Mouse (Mus musculus): Measurements from ENCODE around the gene Ccna2.
"Not testable (repeated sequence)": the region's sequence is repeated elsewhere in the genome, so short reads cannot be mapped to it uniquely, and the experiment has no call there.

Gene Ccna2

DNA sequence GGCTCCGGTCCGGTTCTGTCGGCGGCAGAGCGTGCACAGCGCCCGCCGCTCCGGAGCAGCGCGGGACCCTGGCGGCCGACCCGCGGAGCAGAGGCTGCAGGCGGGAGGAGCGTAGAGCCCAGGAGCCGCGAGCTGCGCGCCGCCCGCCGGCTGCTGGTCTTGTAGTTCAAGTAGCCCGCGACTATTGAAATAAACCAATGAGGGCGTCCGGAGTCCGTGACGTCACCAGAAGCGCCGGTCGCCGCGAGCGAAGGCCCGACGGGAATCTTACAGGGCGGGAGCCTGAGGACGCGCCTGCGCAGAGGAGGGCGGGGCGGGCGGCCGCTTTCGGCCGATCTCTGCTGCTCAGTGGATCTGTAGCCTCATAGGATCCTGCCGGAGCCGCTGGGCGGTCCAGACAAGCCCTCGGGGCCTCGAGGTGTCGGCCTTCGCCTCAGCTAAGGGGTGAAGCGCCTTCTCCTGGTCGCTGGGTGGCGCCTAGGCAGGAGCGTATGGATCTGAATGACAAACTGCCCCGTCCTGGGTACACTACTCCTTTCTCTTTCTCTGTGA is at the start of gene Ccna2:
Gene Ccna2 (minus strand): TSS at position 324 of the 552 bp plus-strand sequence.
- peak; percentile 98 for DNase-seq (ENCODE audit: low spot score)

GRCm38 (mm10) chr3:36618181-36618580 is 46.2 kb upstream of the Ccna2 start:
- DNase-seq (ENCODE audit: low spot score) = no peak

DNA sequence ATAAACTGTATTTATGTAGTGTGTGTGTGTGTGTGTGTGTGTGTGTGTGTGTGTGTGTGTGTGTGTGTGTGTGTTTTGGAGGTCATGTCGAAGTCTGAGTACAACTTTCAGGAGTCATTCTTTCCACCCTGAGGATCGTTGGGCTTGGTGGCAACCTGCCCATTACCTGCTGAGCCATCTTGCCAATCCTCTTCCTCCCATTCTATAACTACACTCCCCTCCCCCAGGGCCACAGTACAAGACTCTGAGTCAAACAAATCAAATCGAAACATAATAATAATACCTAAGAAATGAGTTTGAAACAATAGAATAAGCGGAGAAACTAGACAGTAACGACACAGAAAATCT is 41.9 kb upstream of the Ccna2 start:
- peak; percentile 7 for DNase-seq (ENCODE audit: low spot score)

DNA sequence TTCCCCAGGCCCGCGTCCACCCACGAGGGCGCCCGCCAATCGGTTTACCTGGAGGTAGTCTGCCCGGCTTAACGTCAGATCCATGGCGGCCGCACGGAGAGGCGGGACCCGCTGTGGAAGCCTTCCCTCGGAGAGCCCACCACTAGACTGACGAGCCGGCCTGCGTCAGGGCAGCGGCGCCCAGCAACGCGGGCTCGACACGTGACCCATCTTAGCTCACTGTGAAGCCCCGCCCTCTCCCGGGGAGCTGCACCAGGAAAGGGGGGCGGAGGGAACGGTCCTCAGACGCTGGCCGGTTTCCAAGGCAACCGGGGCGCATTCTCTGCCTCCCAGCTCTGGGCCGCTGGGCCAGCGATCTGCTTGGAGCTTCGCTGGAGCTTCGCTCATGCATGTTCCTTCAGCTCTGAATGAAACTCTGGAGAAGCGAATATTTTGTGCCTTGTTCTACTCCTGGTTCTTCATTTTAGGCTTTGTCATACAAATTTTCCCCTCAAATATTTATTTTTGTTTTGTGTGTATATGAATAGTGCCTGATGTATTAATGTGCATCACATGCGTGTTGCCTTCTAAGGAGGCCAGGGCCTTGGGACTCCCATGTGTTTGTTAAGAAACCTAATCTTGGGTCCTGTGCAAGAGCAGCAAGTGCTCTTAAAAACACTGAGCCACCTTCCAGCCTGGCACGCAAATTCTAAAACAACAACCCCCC is 41.4 kb upstream of the Ccna2 start, which contains the start of gene Bbs7:
Gene Bbs7 (minus strand): TSS at position 276 of the 706 bp plus-strand sequence.
- peak; percentile 95 for DNase-seq (ENCODE audit: low spot score)

DNA sequence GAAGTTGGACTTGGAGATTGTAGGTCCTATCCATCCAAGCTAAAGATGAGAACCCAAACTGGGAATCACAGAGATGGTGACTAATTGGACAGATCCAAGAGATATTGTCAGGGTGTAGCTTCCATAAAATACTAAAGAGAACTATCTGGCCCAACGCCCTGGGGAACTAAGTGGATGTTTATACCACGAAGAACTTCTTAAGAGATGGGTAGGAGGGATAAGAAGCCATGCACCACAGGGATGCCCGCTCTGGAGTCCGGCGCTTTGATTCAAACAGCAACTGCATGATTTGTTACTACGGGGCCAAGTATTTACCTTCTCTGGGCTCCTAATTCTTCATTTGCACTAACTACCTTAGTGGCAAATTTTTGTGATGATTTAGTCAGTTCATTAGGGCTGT is 40.7 kb upstream of the Ccna2 start:
- DNase-seq (ENCODE audit: low spot score) = peak; percentile 9

DNA sequence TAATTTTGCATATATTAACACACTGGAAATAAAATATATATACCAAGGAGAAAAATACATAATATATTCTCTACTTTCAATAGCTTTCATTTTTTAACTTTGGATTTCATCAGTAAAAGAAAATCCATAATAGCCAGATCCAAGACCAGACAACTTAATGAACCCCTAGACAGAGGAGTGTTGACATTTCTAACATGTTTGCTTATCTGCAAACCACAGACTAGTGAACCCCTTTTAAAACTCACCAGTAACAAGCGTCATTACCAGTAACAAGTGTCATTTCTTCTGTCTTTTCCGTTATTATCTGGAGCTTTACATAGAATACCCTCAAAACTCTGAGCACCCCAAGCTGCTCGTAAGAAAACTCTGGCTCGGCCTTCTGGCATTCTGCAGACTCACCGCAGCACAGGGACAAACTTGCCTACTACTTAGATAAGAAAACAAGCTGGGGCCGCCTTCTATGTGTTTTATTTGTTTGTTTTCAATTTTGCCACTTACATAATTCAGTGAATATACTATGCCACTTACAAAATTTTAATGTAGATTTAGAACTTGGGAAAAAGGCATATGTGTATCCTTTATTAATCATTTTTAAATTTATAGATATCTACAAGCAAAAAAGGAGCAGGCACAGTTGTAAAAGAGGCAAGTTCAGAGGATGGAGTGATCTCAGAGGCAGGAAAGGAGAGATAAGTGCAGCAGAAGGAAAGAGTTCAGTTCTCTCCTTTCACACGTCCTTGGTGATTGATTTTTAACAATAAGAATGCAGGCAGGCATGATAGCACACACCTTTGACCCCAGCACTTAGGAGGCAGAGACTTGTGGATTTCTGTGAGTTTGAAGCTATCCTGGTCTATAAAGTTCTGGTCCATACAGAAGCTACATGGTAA is 34.2 kb upstream of the Ccna2 start:
- DNase-seq (ENCODE audit: low spot score) = no peak

- DNase-seq (ENCODE audit: low spot score) = not testable (repeated sequence)
Observed at GRCm38 (mm10) chr3:36599773-36600172, 27.8 kb upstream of the Ccna2 start.

DNA sequence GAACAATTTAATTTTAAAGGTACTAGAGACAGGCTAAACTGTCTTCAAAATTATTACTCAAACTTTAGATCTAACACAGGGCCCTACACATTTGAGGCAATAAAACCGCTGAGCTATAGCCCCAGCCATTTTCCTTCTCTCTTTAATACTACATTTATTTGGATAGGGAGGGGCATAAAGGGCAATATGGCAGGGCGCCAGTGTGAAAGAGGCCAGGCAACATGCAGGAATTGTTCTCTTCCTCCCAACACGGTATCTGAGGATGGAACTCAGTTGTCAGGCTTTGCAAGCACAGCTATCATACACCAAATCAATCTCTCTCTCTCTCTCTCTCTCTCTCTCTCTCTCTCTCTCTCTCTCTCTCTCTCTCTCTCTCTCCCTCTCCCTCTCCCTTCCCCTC is 26.9 kb upstream of the Ccna2 start:
- DNase-seq (ENCODE audit: low spot score) = no peak

GRCm38 (mm10) chr3:36571361-36571826 is 556 bp downstream of the Ccna2 start:
- no peak for DNase-seq (ENCODE audit: low spot score)

- no peak for DNase-seq (ENCODE audit: low spot score)
Observed at GRCm38 (mm10) chr3:36569836-36570235, 2.1 kb downstream of the Ccna2 start.

DNA sequence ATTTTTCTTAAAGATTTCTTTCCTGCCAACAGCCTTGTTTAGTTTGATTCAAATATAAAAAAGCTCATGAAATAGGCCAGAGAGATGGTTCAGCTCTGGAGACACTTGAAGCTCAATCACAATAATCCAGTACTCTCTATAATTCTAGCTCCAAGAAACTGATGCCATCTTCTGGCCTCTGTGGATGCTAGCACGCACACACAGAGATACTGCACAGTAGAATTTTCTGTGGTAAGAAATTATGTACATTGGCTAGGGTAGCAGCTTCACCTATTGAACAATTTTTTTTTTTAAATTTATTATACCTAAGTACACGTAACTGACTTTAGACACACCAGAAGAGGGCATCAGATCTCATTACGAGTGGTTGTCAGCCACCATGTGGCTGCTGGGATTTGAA is 8.3 kb downstream of the Ccna2 start:
- DNase-seq (ENCODE audit: low spot score) = no peak

- DNase-seq (ENCODE audit: low spot score) = no peak
Observed at GRCm38 (mm10) chr3:36559606-36560005, 12.3 kb downstream of the Ccna2 start.

- no peak for DNase-seq (ENCODE audit: low spot score)
Observed at GRCm38 (mm10) chr3:36557601-36558000, 14.3 kb downstream of the Ccna2 start.

GRCm38 (mm10) chr3:36552406-36553047 is 19.4 kb downstream of the Ccna2 start, which contains the start of gene Exosc9:
Exosc9 (plus strand) TSS chr3:36552606.
- peak; percentile 94 for DNase-seq (ENCODE audit: low spot score)

GRCm38 (mm10) chr3:36551851-36552384 is 20.0 kb downstream of the Ccna2 start:
- no peak for DNase-seq (ENCODE audit: low spot score)

- peak; percentile 39 for DNase-seq (ENCODE audit: low spot score)
Observed at GRCm38 (mm10) chr3:36551343-36551742, 20.6 kb downstream of the Ccna2 start.

DNA sequence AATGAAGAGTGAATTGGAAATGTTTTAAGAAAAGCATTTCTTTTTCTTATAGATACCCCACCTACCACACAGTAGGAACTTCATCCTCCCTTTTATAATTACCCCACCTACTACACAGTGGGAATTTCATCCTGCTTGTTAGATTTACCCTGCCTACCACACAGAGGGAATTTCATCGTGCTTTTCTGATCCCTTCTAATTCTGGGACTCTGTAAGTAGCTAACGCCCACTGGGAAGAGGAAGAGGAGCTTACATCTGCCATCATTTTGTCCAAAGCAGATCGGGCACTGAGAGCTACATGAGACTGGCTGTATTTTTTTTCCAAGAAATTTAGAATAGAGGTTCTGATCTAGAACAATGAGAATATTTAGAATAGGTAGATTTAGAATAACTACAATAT is 27.0 kb downstream of the Ccna2 start:
- DNase-seq (ENCODE audit: low spot score) = no peak

GRCm38 (mm10) chr3:36541399-36541798 is 30.6 kb downstream of the Ccna2 start:
- DNase-seq (ENCODE audit: low spot score) = no peak

- DNase-seq (ENCODE audit: low spot score) = no peak
Observed at GRCm38 (mm10) chr3:36540756-36541155, 31.2 kb downstream of the Ccna2 start.

DNA sequence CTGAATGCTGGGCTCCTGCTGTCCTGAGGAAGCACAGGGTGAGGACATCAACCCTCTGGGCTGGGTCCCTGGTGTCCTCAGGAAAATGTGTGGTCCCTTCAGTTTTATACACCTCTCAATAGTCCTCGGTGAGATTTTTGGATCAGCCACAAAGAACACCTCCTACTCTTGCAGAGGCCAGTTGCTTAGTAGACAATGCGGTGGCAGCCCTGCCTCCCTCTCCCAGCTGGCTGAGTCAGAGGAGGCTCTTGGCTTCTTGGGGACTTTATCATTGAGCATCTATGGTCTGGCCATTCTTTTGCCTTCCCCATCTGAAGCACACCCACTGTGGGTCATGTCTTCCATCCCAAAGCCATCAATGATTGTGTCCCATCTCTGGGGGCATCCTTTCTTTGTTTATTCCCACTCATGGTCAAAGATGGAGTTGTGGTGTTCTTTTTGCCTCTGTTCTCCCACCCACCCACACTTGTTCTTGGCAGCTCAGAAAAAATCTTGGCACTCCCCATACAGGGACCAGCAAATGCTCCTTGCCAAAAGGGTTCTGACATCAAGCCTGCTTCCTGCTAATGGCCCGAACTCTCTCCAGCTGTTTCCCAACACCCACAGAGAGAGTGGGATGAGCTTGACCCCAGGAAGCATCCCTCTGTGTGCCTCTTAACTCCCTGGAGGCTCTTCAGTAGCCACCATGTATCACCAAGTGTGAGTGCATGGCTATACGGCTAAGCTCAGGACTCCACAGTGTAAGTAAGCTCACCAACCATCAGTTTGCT is 34.1 kb downstream of the Ccna2 start:
- DNase-seq (ENCODE audit: low spot score) = no peak

- no peak for DNase-seq (ENCODE audit: low spot score)
Observed at GRCm38 (mm10) chr3:36536041-36536440, 35.9 kb downstream of the Ccna2 start.

Measured in layer of hippocampus, adult 11-12 months (tissue).